Mouse (Mus musculus) cortical plate, adult 2 months (tissue): Measurements from ENCODE around the gene Dido1. TPM values are rescaled to one million over a fixed set of nuclear protein-coding genes. Genes with fewer than 3 reads are reported as not detected.

Experiments used
- H3K27ac ChIP-seq: fragments of 200-500 bp; 2 replicates; pipeline ENCODE4 v1.5.1; 2012; ENCODE audit warnings: low read length, control low read depth, inconsistent platforms; ENCODE audit not compliant: insufficient read depth
- H3K4me1 ChIP-seq: fragments of 200-500 bp; 2 replicates; pipeline ENCODE4 v1.6.1; 2011; ENCODE audit warnings: low read length; ENCODE audit not compliant: control insufficient read depth, insufficient read depth
- H3K4me3 ChIP-seq: fragments of 200-500 bp; 2 replicates; pipeline ENCODE4 v1.5.1; 2011; ENCODE audit warnings: mild to moderate bottlenecking, low read length, control low read depth; ENCODE audit not compliant: insufficient read depth
- CTCF ChIP-seq: fragments of 200-500 bp; IDR thresholded peaks from 2 replicates; pipeline ENCODE4 v1.5.1; 2011; ENCODE audit warnings: mild to moderate bottlenecking, control low read depth, low read length; ENCODE audit not compliant: insufficient read depth; ENCODE audit errors: extremely low read depth
- POLR2A ChIP-seq: fragments of 200-500 bp; IDR thresholded peaks from 2 replicates; pipeline ENCODE4 v1.6.1; 2011; ENCODE audit warnings: mild to moderate bottlenecking, low read length, control low read depth; ENCODE audit not compliant: insufficient read depth; ENCODE audit errors: extremely low read depth
- polyA plus RNA-seq: library from polyadenylated mRNA; depleted of rRNA; stranded (reverse); fragments of >200 nt; gene quantifications from 2 replicates; pipeline ENCODE4 v1.2.3, GENCODE M21; 2012

The Dido1 gene
- polyA plus RNA-seq, 1 experiment: 28.1 TPM

DNA sequence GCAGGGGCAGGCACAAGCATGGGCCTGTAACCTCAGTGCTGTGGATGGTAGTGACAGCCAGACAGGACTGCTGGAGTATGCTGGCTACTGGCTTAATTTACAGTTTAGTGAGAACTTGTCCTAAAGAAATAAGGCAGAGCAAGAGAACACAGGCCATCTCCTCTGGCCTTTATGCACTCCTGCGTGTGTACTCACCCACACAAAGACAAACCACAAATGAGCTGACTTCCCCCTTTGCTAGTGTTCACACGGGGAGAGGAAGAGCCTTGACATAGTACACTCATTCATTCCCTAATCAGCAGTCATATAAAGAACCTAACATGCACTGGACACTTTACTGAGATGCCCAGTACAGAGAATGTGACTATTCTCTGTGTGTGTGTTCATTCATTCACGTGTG is 4.7 kb downstream of the Dido1 start:
- Histone ChIP-seq H3K4me1 (peaks cover 12% of the 10 kb centered on the region), H3K4me3 (no peak overlapping the region), H3K27ac (no peak overlapping the region)
- TF ChIP-seq POLR2A: no peak
- no peak for TF ChIP-seq CTCF

DNA sequence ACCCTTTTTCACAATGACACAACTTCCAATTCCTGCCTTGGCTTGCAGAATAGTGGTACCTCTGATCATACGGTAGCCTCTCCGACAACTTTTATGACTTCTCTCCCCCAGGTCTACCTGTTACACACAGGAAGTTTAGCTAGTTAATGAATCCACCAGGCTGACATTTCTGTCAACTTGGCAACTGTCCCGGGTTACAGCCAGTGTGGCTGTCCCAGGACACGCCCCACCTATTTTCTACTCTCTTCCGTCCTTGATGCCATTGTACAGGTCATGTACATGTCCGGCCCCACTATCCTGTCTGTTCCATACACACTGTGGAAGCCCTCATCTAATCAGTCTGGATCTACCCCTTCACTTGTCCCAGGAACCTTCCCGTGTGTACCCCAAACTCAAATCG is 5.2 kb downstream of the Dido1 start:
- no peak overlapping the region for H3K4me3 ChIP-seq
- no peak overlapping the region for H3K27ac ChIP-seq
- H3K4me1 ChIP-seq: peaks cover 14% of the 10 kb centered on the region
- TF ChIP-seq POLR2A (no peak), CTCF (no peak)

DNA sequence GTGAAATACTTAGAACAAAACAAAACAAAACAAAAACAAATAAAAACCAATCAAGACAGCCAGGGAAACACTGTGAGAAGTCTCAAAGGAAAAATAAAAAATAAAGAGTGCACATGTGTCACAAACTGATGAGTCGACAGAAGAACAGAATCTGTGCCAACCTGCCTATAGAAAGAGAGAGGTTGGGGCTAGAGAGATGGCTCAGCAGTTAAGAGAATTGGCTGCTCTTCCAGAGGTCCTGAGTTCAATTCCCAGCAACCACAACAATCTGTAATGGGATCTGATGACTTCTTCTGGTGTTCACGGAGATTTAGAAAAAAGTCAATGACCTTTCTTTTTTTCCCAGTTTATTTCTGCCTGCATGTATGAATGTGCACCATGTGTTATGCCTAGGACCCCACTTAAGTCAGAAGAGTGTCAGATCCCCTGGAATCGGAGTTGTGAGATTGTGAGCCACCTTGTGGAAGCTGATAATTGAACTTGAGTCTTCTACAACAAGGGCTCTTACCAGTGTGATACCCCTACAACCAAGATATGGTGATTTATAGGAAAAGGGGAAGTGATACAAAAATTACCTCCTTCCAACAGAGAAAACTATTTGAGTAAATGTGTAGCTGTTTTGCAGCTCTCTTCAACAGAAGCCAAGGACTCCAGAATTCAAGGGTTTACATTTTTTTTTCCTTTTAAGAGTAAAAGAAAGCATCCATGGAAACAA is 6.0 kb downstream of the Dido1 start:
- TF ChIP-seq CTCF (no peak), POLR2A (no peak)
- Histone ChIP-seq H3K4me3 (no peak overlapping the region), H3K27ac (no peak overlapping the region), H3K4me1 (peaks cover 14% of the 10 kb centered on the region)

DNA sequence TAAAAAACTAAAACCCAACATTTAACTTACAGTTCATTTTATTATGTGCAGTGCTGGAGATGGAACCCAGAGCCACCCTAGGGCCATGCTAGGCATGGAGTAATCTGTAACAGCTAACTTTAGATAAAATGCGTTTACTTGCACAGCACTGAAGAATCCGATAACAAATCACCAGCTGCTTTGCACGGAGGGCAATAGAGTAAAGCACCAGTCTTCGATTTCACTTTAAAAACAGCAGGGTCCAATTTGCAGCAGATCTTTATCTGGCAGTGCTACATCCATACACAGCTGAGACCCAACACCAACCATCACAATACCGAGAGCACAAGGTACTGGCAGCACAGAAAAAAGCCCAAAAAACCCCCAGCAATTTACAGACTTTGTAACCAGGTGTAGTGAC is 6.6 kb downstream of the Dido1 start:
- no peak for TF ChIP-seq POLR2A
- no peak for TF ChIP-seq CTCF
- Histone ChIP-seq H3K4me3 (no peak overlapping the region), H3K27ac (no peak overlapping the region), H3K4me1 (peaks cover 11% of the 10 kb centered on the region)

DNA sequence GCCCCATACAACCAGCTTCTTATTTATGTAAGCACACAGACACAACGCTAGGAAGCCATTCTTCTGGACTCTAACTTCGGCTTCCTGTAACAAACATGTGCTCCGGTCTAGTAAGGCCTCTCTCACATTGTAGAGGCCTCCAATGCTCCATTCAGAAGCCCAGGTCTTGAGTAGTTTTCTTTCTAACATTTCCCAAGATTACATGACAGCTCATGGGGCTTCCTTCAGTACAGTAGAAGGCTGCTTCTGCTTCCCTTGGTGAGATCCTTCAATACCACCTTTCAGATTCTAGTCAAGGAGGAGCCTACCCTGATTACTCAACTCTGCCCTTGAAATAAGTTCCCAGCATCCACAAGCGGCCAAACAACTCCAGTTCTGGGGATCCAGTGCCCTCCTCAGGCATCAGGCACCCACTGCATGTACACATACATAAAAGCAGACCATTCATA is 7.1 kb downstream of the Dido1 start:
- Histone ChIP-seq H3K27ac (peak overlapping the region; percentile 18; the same call in 1 of the 2 replicates), H3K4me1 (peaks cover 11% of the 10 kb centered on the region), H3K4me3 (peak overlapping the region; percentile 74)
- TF ChIP-seq POLR2A (no peak), CTCF (no peak)

DNA sequence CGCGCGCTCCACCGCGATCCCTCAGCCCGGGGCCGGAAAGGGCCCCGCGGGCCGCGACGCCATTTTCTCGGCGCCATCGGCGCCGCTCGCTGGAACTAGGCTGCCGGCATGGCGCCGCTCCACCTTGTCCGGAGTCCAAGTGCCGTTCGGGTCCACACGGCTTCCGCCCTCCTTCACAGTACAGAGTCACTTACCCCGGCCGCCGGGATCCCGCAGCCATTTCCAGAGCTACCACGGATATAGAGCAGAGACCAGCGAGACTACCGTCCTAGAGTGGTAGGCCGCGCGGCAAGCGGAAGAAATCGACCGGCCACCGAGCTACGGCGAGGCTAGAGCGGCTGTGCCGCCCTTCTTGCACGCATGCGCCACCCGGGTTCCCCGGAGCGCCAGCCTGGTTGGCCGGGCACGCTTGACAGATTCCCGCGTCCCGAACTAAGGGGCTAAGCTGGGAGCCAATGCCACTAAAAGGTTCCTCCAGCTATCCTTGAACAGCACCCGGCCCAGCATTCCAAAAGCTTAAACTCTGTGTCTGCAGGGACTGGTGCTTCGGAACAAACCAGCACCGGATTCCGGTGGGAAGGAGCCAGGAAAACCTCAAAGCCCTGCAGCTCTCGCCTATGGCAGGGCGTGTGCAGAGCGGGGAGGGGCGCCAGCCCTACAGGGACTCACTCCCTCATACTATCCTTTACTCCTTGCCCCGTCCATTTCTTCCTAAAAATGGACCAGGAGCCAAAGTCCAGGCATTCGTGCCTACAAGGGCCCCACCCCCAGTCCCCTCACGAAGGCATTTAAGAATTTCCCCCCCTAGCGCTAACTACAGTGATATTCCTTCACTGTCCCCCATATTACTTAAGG is 7.8 kb downstream of the Dido1 start:
- peak overlapping the region; percentile 95 for H3K27ac ChIP-seq
- TF ChIP-seq POLR2A: peak; percentile 67; the same call in 1 of the 2 replicates
- no peak for TF ChIP-seq CTCF

DNA sequence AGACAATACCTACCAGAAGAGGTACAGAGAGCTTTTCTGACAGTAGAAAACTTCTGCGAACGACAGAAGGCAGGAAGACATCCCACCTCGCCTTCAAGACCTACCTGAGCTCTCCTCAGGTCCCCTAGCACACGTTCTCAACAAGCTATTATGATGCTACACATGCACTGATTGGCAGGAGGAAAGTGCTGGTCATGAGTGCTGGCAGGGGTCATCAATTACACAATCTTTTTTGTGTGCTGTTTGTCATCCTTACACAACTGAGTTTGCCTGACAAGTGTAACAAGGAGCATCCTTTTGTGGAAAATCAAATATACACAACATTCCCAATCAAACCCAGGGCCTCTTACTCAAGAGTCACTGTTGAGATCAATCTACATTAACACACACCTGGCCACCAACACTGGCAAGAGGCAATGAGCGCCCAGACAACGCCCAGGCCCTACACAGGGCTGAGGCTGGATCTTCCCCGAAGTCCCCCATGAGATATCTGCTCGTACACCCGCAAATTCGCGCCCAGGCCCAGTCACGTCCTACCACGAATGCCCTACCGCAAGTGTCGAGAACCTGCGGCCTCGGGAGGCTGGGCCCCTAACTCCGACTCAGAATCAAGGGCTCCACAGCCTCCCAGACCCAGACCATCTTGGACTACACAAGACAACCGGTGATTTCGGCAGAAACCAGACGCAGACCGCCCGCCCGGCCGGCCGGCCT is 8.6 kb downstream of the Dido1 start:
- Histone ChIP-seq H3K27ac (peak overlapping the region; percentile 95), H3K4me3 (peak overlapping the region; percentile 74), H3K4me1 (peaks cover 11% of the 10 kb centered on the region)
- TF ChIP-seq CTCF (no peak), POLR2A (no peak)

More for the DNA sequence above, 7.8 kb downstream of the Dido1 start:
- Histone ChIP-seq H3K4me3 (peak overlapping the region; percentile 74), H3K4me1 (peaks cover 11% of the 10 kb centered on the region)

DNA sequence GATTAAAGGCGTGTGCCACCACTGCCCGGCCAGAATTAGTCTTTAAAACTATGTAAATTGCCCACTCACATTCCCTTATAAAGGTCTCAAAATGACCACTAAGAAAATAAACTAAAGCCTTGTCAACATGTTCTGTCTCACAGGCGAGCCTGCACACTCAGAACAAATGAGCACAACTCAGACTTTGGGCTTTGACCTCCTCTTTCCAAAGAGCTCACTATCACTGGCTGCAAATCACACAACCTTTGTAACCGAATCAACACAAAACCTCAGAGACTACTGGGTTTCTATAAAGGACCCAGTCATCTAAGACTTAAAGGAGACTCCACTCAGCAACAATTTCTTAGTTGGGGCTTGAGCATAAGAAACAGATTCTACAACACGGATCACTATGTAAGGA is 9.3 kb downstream of the Dido1 start:
- TF ChIP-seq POLR2A (no peak), CTCF (no peak)
- Histone ChIP-seq H3K4me3 (peak overlapping the region; percentile 74; the same call in 1 of the 2 replicates), H3K4me1 (peaks cover 12% of the 10 kb centered on the region), H3K27ac (no peak overlapping the region)

DNA sequence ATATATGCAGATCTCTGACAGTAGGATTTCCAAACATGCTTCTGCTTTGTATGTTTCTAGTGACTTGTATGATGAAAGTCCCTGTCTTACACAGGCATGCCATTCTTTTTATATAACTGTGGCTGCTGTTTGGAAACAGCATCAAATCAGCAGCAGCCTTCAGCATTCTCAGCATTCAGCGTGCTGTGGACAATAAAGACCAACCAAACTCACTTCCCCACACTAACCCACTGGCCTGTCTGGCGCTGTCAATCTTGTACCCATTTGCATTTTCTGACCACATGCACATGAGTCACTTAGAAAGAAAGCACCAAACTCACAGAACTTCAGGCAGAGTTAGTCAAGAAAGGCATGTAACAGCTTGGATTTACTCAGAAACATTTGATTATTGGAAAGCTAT is 14.6 kb downstream of the Dido1 start:
- TF ChIP-seq POLR2A (no peak), CTCF (no peak)
- Histone ChIP-seq H3K4me3 (no peak overlapping the region), H3K4me1 (peaks cover 18% of the 10 kb centered on the region), H3K27ac (no peak overlapping the region)
